Mouse (Mus musculus): ENCODE measurements around the gene Tex26. TPM values are rescaled to one million over a fixed set of nuclear protein-coding genes. Genes with fewer than 3 reads are reported as not detected.

Gene Tex26
- polyA plus RNA-seq, 1 experiment = not detected

GRCm38 (mm10) chr5:149437150-149437549, 2.3 kb upstream of the Tex26 start:
- no peak overlapping the region for H3K4me3 ChIP-seq (replicated peaks; ENCODE audit: control insufficient read depth, low read depth, low read length)
- H3K27ac ChIP-seq (ENCODE audit: control insufficient read depth, insufficient read depth, low read depth, low read length, poor library complexity) = no peak overlapping the region
- 71% methylated on average over 6 of the region's 6 CpGs for WGBS
- TF ChIP-seq POLR2A (IDR thresholded peaks at IDR 0.05; ENCODE audit: borderline replicate concordance, control insufficient read depth, low read depth, low read length) = no peak
- TF ChIP-seq CTCF (IDR thresholded peaks at IDR 0.05; ENCODE audit: control insufficient read depth, insufficient read depth, low read length) = no peak
- H3K4me1 ChIP-seq (ENCODE audit: control insufficient read depth, insufficient read depth, low read length) = no peaks in the 10 kb centered on the region; the same call in 1 of the 2 replicates

- no peak for TF ChIP-seq CTCF (IDR thresholded peaks at IDR 0.05; ENCODE audit: control insufficient read depth, insufficient read depth, low read length)
- no peak for TF ChIP-seq POLR2A (IDR thresholded peaks at IDR 0.05; ENCODE audit: borderline replicate concordance, control insufficient read depth, low read depth, low read length)
- Histone ChIP-seq H3K4me3 (replicated peaks; ENCODE audit: control insufficient read depth, low read depth, low read length) (no peak overlapping the region), H3K27ac (ENCODE audit: control insufficient read depth, insufficient read depth, low read depth, low read length, poor library complexity) (no peak overlapping the region)
These were observed 717 bp downstream of the Tex26 start for GRCm38 (mm10) chr5:149440180-149440573.

DNA sequence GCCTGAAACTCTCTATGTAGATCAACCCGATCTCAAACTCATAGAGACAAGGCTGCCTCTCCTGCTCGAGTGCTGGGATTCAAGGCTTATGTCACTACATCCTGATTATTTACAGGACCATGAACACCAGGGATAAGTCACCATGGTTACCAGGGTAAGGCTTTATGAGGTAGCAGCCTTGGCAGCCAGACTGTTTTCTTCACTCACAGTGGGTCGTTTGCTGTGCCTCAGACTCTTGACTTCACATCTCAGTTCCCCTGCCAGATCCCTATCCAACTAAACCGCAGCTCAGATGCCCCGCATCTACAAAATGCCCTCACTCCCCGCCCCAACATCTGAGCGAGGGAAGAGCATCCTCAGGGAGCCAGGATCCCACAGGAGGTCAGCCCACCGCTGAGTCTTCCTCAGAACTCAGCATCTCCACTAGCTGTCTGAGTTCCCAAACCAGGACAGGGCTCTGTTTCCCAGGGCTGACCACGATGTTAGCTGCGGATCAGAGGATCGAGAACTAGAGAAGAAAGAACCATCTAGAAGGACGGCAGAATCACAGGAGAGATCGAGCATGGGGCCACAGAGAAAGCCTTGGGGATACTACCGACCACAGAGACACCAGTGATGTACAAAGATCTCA, 2.3 kb downstream of the Tex26 start:
- 81% methylated on average over 14 of the region's 14 CpGs for WGBS
- Histone ChIP-seq H3K4me1 (ENCODE audit: control insufficient read depth, insufficient read depth, low read length) (no peaks in the 10 kb centered on the region), H3K4me3 (replicated peaks; ENCODE audit: control insufficient read depth, low read depth, low read length) (no peak overlapping the region), H3K27ac (ENCODE audit: control insufficient read depth, insufficient read depth, low read depth, low read length, poor library complexity) (no peak overlapping the region)
- no peak for TF ChIP-seq CTCF (IDR thresholded peaks at IDR 0.05; ENCODE audit: control insufficient read depth, insufficient read depth, low read length)
- TF ChIP-seq POLR2A (IDR thresholded peaks at IDR 0.05; ENCODE audit: borderline replicate concordance, control insufficient read depth, low read depth, low read length) = no peak

More at GRCm38 (mm10) chr5:149440180-149440573, 717 bp downstream of the Tex26 start:
- 4% methylated on average over 18 of the region's 18 CpGs for WGBS
- no peaks in the 10 kb centered on the region for H3K4me1 ChIP-seq (ENCODE audit: control insufficient read depth, insufficient read depth, low read length)

DNA sequence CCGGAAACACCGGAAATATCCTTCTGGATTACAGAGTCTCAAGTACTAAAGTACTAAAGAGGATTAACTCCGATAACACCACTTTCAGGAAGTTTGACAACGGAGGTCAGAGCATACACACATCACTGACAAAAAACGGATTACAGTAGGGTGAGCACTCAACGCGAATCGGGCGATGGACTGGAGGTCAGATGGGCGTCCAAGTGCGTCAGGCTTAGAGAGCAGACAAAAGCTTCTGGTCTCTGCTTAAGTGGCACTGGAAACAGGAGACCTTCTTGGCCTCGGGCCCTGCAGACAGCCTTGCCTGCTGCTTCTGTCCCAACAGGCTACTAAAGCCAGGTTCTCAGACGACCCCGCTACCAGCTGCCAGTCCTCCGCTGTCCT, 2.8 kb downstream of the Tex26 start:
- no peak for TF ChIP-seq CTCF (IDR thresholded peaks at IDR 0.05; ENCODE audit: control insufficient read depth, insufficient read depth, low read length)
- TF ChIP-seq POLR2A (IDR thresholded peaks at IDR 0.05; ENCODE audit: borderline replicate concordance, control insufficient read depth, low read depth, low read length) = no peak
- Histone ChIP-seq H3K27ac (ENCODE audit: control insufficient read depth, insufficient read depth, low read depth, low read length, poor library complexity) (no peak overlapping the region), H3K4me3 (replicated peaks; ENCODE audit: control insufficient read depth, low read depth, low read length) (no peak overlapping the region), H3K4me1 (ENCODE audit: control insufficient read depth, insufficient read depth, low read length) (no peaks in the 10 kb centered on the region)
- 83% methylated on average over 15 of the region's 15 CpGs for WGBS

DNA sequence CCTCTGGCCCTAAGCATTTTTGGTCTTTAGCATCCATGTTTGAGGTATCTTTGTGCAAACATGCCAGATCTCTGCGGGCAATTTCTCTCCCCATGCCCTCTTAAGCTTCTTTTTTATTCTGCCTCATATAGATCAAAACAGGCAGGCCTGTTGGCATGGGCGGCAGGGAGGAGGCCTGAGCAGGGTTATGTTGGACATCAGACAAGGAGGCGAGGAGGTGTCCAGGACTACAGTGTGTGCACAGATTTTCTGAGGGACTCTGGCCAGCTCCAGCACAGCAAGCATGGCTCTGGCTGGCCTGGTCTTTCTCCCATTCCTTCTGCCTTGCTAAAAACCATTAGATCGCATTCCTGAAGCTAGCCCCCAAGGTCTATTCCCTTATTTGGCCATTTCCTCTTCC, 5.0 kb downstream of the Tex26 start:
- Histone ChIP-seq H3K4me3 (replicated peaks; ENCODE audit: control insufficient read depth, low read depth, low read length) (no peak overlapping the region), H3K27ac (ENCODE audit: control insufficient read depth, insufficient read depth, low read depth, low read length, poor library complexity) (no peak overlapping the region), H3K4me1 (ENCODE audit: control insufficient read depth, insufficient read depth, low read length) (no peaks in the 10 kb centered on the region)
- TF ChIP-seq POLR2A (IDR thresholded peaks at IDR 0.05; ENCODE audit: borderline replicate concordance, control insufficient read depth, low read depth, low read length) = no peak
- no peak for TF ChIP-seq CTCF (IDR thresholded peaks at IDR 0.05; ENCODE audit: control insufficient read depth, insufficient read depth, low read length)
- 78% methylated on average over 4 of the region's 4 CpGs for WGBS

- no peaks in the 10 kb centered on the region for H3K4me1 ChIP-seq (ENCODE audit: control insufficient read depth, insufficient read depth, low read length)
- WGBS = 30% methylated on average over 7 of the region's 7 CpGs
- no peak for TF ChIP-seq CTCF (IDR thresholded peaks at IDR 0.05; ENCODE audit: control insufficient read depth, insufficient read depth, low read length)
- no peak for TF ChIP-seq POLR2A (IDR thresholded peaks at IDR 0.05; ENCODE audit: borderline replicate concordance, control insufficient read depth, low read depth, low read length)
- H3K4me3 ChIP-seq (replicated peaks; ENCODE audit: control insufficient read depth, low read depth, low read length) = no peak overlapping the region
- no peak overlapping the region for H3K27ac ChIP-seq (ENCODE audit: control insufficient read depth, insufficient read depth, low read depth, low read length, poor library complexity)
These were observed 7.0 kb downstream of the Tex26 start for GRCm38 (mm10) chr5:149446495-149446894.

GRCm38 (mm10) chr5:149447733-149448132, 8.3 kb downstream of the Tex26 start:
- Histone ChIP-seq H3K27ac (ENCODE audit: control insufficient read depth, insufficient read depth, low read depth, low read length, poor library complexity) (no peak overlapping the region), H3K4me1 (ENCODE audit: control insufficient read depth, insufficient read depth, low read length) (no peaks in the 10 kb centered on the region), H3K4me3 (replicated peaks; ENCODE audit: control insufficient read depth, low read depth, low read length) (no peak overlapping the region)
- WGBS = 86% methylated on average over 5 of the region's 5 CpGs
- TF ChIP-seq CTCF (IDR thresholded peaks at IDR 0.05; ENCODE audit: control insufficient read depth, insufficient read depth, low read length) (no peak), POLR2A (IDR thresholded peaks at IDR 0.05; ENCODE audit: borderline replicate concordance, control insufficient read depth, low read depth, low read length) (no peak)

GRCm38 (mm10) chr5:149449406-149449805, 9.9 kb downstream of the Tex26 start:
- Histone ChIP-seq H3K4me3 (replicated peaks; ENCODE audit: control insufficient read depth, low read depth, low read length) (no peak overlapping the region), H3K4me1 (ENCODE audit: control insufficient read depth, insufficient read depth, low read length) (no peaks in the 10 kb centered on the region), H3K27ac (ENCODE audit: control insufficient read depth, insufficient read depth, low read depth, low read length, poor library complexity) (no peak overlapping the region)
- no peak for TF ChIP-seq POLR2A (IDR thresholded peaks at IDR 0.05; ENCODE audit: borderline replicate concordance, control insufficient read depth, low read depth, low read length)
- TF ChIP-seq CTCF (IDR thresholded peaks at IDR 0.05; ENCODE audit: control insufficient read depth, insufficient read depth, low read length) = no peak
- WGBS = 82% methylated on average over 7 of the region's 7 CpGs

All from bone marrow, adult 2 months (tissue).